Mouse (Mus musculus) G1E (cell line): ENCODE measurements around the gene Rgs17.

Experiments used
- CTCF ChIP-seq: IDR thresholded peaks from 2 replicates; pipeline ENCODE4 v1.5.1; 2012; ENCODE audit warnings: low read depth, low read length, inconsistent platforms, mixed read lengths
- GATA1 ChIP-seq: IDR thresholded peaks from 2 replicates; pipeline ENCODE4 v1.6.1; 2012; ENCODE audit warnings: borderline replicate concordance, low read length, inconsistent platforms, mixed read lengths
- POLR2AphosphoS5 ChIP-seq: IDR thresholded peaks from 2 replicates; pipeline ENCODE4 v1.6.1; 2012; ENCODE audit warnings: low read depth, low read length, inconsistent platforms; ENCODE audit not compliant: insufficient replicate concordance
- TAL1 ChIP-seq: conservative IDR thresholded peaks from 2 replicates; pipeline ENCODE4 v1.6.1; 2012; ENCODE audit warnings: low read depth, low read length, inconsistent platforms, mixed read lengths

- no peak for TF ChIP-seq CTCF
- TF ChIP-seq POLR2AphosphoS5, result no peak
- TF ChIP-seq GATA1, result no peak
- TF ChIP-seq TAL1, result no peak
Measured at GRCm38 (mm10) chr10:5823740-5824491, 98.3 kb downstream of the Rgs17 start, which contains the start of gene Mtrf1l.
